Mouse (Mus musculus) MEL (cell line): ENCODE results near the gene Tex13c2. TPM values are rescaled to one million over a fixed set of nuclear protein-coding genes. Genes with fewer than 3 reads are reported as not detected.

Experiments
- polyA plus RNA-seq, 2 experiments: library from polyadenylated mRNA; stranded (reverse) in 1 of 2; unstranded in 1 of 2; fragments of >175 nt in 1 of 2; fragments of >200 nt in 1 of 2; gene quantifications; 2 replicates each; pipeline versions ENCODE4 v1.2.1 to v1.2.4; 2012; ENCODE audit warnings: low replicate concordance in 2 of 2, low read depth in 1 of 2; ENCODE audit not compliant: insufficient read length in 2 of 2, insufficient read depth in 1 of 2, missing spikeins in 1 of 2
- total RNA-seq: library from RNA; depleted of rRNA; stranded (reverse); fragments of 300-350 nt; gene quantifications from 2 replicates; pipeline ENCODE4 v1.2.3, GENCODE M21; 2012; rRNA removed

Gene Tex13c2
- total and polyA plus RNA-seq, 3 experiments = not detected

Other genes with a start within 250 kb of the Tex13c2 start
- gene Sh2d1a, start 12.8 kb downstream of the Tex13c2 start, total RNA-seq = not detected in 2 replicates
- not detected for gene Sh2d1a, start 12.8 kb downstream of the Tex13c2 start, polyA plus RNA-seq